Mouse (Mus musculus): ENCODE data around the gene Srpk1.
"Not testable (repeated sequence)": the region's sequence is repeated elsewhere in the genome, so short reads cannot be mapped to it uniquely, and the experiment has no call there.

Srpk1 gene

GRCm38 (mm10) chr17:28554021-28554420, 68.5 kb downstream of the Srpk1 start:
- not testable (repeated sequence) for DNase-seq

- peak; percentile 68 for DNase-seq
Observed at GRCm38 (mm10) chr17:28553040-28553793, 69.3 kb downstream of the Srpk1 start.

GRCm38 (mm10) chr17:28549111-28549510, 73.4 kb downstream of the Srpk1 start, which contains the start of gene Clpsl2:
Gene Clpsl2, plus strand, starts transcription at chr17:28549411.
- DNase-seq: no peak

- DNase-seq: no peak
Observed at GRCm38 (mm10) chr17:28548550-28548949, 74.0 kb downstream of the Srpk1 start.

- no peak for DNase-seq
Observed at GRCm38 (mm10) chr17:28546925-28547324, 75.6 kb downstream of the Srpk1 start.

GRCm38 (mm10) chr17:28537881-28538280, 84.6 kb downstream of the Srpk1 start:
- DNase-seq: no peak

Measured in right cerebral cortex, postnatal 14 days (tissue).